12 mouse cellular contexts compared by ENCODE assay signal in the genomic region with DNA sequence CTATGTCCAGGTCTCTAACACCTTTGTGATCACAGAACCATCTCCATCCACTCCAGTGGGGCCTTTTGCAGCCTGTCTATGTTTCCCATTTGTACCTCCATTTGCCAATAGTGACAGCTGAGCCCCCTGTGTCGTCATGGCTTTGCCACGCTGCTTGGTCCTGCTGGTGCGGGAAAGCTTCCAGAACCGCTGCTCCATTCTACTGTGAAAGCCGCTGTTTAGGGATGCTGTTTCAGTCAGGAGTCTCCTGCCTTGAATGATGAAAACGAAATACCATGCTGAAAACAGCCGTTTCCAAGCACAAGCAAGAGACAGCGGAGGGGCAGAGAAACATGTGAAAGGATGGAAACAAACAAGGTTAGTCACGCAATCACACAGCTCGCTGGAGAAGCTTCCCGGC.
DNase-seq lines count a peak whose midpoint lies in the region; ATAC-seq lines count a peak whose summit lies in the region.
"Had no signal": no experiment of that assay in that cellular context is flagged by ENCODE, and none has a peak within 500 bp of the region (broad histone marks: within the 10 kb centered on the region; RNA-seq: fewer than 3 reads in every experiment).

No protein-coding gene starts in this region.

- no peaks in the 10 kb centered on the region for H3K36me3 ChIP-seq in hindbrain, embryonic 10.5 days
- no peaks in the 10 kb centered on the region for H3K36me3 ChIP-seq in hindbrain, embryonic 12.5 days
- H3K36me3 ChIP-seq in hindbrain, embryonic 16.5 days (ENCODE audit: control insufficient read depth, insufficient read depth, low read length): no peaks in the 10 kb centered on the region
- H3K36me3 ChIP-seq in midbrain, embryonic 15.5 days (replicated peaks): no peaks in the 10 kb centered on the region
- H3K36me3 ChIP-seq: neural tube, embryonic 12.5 days had no signal

- 0 out of 2 replicates have a peak overlapping the region, but pooled peaks have one; percentile 50 for H3K27ac ChIP-seq in hindbrain, embryonic 10.5 days
- no peak overlapping the region for H3K27ac ChIP-seq in hindbrain, embryonic 12.5 days
- H3K27ac ChIP-seq in hindbrain, embryonic 16.5 days (ENCODE audit: low read depth, low read length): no peak overlapping the region; the same call in 1 of the 2 replicates
- H3K27ac ChIP-seq in midbrain, embryonic 15.5 days: peak overlapping the region; percentile 4; the same call in 1 of the 2 replicates
- H3K27ac ChIP-seq: neural tube, embryonic 12.5 days had no signal

- ATAC-seq in hindbrain, embryonic 12.5 days (ENCODE audit: low FRiP score): no peak
- ATAC-seq in hindbrain, embryonic 16.5 days: peak; percentile 74
- no peak for ATAC-seq in midbrain, embryonic 15.5 days (replicated peaks)
- ATAC-seq: liver, postnatal 0 days had no signal

- DNase-seq in hindbrain, embryonic 10.5 days (ENCODE audit: low spot score): no peak
- peak; percentile 53 to 65 for DNase-seq in cerebellum, postnatal 25 days
- no peak for DNase-seq in ovary, postnatal 10 days (ENCODE audit: low spot score)
- DNase-seq in thymus, adult 18-20 months: no peak
- DNase-seq: adrenal gland, postnatal 25 days; kidney, postnatal 14 days; liver, postnatal 0 days had no signal

- no peak overlapping the region for H3K4me3 ChIP-seq in hindbrain, embryonic 10.5 days
- H3K4me3 ChIP-seq in hindbrain, embryonic 12.5 days: no peak overlapping the region
- H3K4me3 ChIP-seq in hindbrain, embryonic 16.5 days (ENCODE audit: low read length): no peak overlapping the region
- H3K4me3 ChIP-seq in midbrain, embryonic 15.5 days: no peak overlapping the region
- H3K4me3 ChIP-seq: neural tube, embryonic 12.5 days had no signal

- no peaks in the 10 kb centered on the region for H3K9me3 ChIP-seq in hindbrain, embryonic 10.5 days
- no peaks in the 10 kb centered on the region for H3K9me3 ChIP-seq in hindbrain, embryonic 12.5 days (replicated peaks)
- H3K9me3 ChIP-seq in hindbrain, embryonic 16.5 days (ENCODE audit: control insufficient read depth, low read length): no peaks in the 10 kb centered on the region
- H3K9me3 ChIP-seq in midbrain, embryonic 15.5 days: no peaks in the 10 kb centered on the region
- H3K9me3 ChIP-seq: neural tube, embryonic 12.5 days had no signal

- peaks cover 26% of the 10 kb centered on the region for H3K4me1 ChIP-seq in hindbrain, embryonic 10.5 days (replicated peaks)
- H3K4me1 ChIP-seq in hindbrain, embryonic 12.5 days: peaks cover 10% of the 10 kb centered on the region
- peaks cover 4% of the 10 kb centered on the region; the same call in 1 of the 2 replicates for H3K4me1 ChIP-seq in hindbrain, embryonic 16.5 days (ENCODE audit: control insufficient read depth, insufficient read depth, low read depth, low read length)
- H3K4me1 ChIP-seq in midbrain, embryonic 15.5 days: peaks cover 6% of the 10 kb centered on the region

- H3K9ac ChIP-seq in hindbrain, embryonic 12.5 days: no peak overlapping the region
- no peak overlapping the region for H3K9ac ChIP-seq in hindbrain, embryonic 16.5 days (ENCODE audit: low read depth, low read length)
- H3K9ac ChIP-seq in midbrain, embryonic 15.5 days: no peak overlapping the region
- H3K9ac ChIP-seq: liver, postnatal 0 days; neural tube, embryonic 12.5 days had no signal

- 62% methylated on average over 11 of the region's 11 CpGs for WGBS in hindbrain, embryonic 10.5 days
- 48% methylated on average over 11 of the region's 11 CpGs for WGBS in hindbrain, embryonic 12.5 days
- WGBS in hindbrain, embryonic 16.5 days: 24% methylated on average over 11 of the region's 11 CpGs
- 35% methylated on average over 11 of the region's 11 CpGs for WGBS in midbrain, embryonic 15.5 days

- peaks cover 3% of the 10 kb centered on the region; the same call in 1 of the 2 replicates for H3K27me3 ChIP-seq in hindbrain, embryonic 10.5 days (ENCODE audit: insufficient read depth, poor library complexity, severe bottlenecking)
- peaks cover 4% of the 10 kb centered on the region; the same call in 1 of the 2 replicates for H3K27me3 ChIP-seq in hindbrain, embryonic 12.5 days
- no peaks in the 10 kb centered on the region for H3K27me3 ChIP-seq in hindbrain, embryonic 16.5 days (replicated peaks; ENCODE audit: control insufficient read depth, insufficient read depth, low read length)
- no peaks in the 10 kb centered on the region for H3K27me3 ChIP-seq in midbrain, embryonic 15.5 days (replicated peaks)
- H3K27me3 ChIP-seq: neural tube, embryonic 12.5 days had no signal

- no peak overlapping the region for H3K4me2 ChIP-seq in hindbrain, embryonic 12.5 days (replicated peaks)
- H3K4me2 ChIP-seq in hindbrain, embryonic 16.5 days (ENCODE audit: low read length): peak overlapping the region; percentile 1; the same call in 1 of the 2 replicates
- H3K4me2 ChIP-seq in midbrain, embryonic 15.5 days: no peak overlapping the region
- H3K4me2 ChIP-seq: heart, embryonic 11.5 days; neural tube, embryonic 12.5 days had no signal

Comparison
In these comparisons a context has a peak if more than half of its experiments do, and no peak if none do; other contexts are left out.
1. H3K27ac ChIP-seq: peak in hindbrain, embryonic 10.5 days (single experiment) and midbrain, embryonic 15.5 days (single experiment); none in hindbrain, embryonic 12.5 days (single experiment) and hindbrain, embryonic 16.5 days (single experiment).
2. DNase-seq: peak in cerebellum, postnatal 25 days (2 of 2); none in hindbrain, embryonic 10.5 days (single experiment), ovary, postnatal 10 days (single experiment) and thymus, adult 18-20 months (0 of 2).